Comparison of ENCODE assay signal across 8 mouse cellular contexts in genomic region chr4:133432560-133433171, GRCm38 (mm10). TPM values are rescaled to one million over a fixed set of nuclear protein-coding genes. Genes with fewer than 3 reads are reported as not detected.
DNase-seq lines count a peak whose midpoint lies in the region; ATAC-seq lines count a peak whose summit lies in the region.

No protein-coding gene starts in this region.

- WGBS in neural tube, embryonic 15.5 days, result 17% methylated on average over 17 of the region's 17 CpGs

- no peaks in the 10 kb centered on the region for H3K27me3 ChIP-seq in neural tube, embryonic 15.5 days (replicated peaks)

- peak; percentile 62 for DNase-seq in cerebellum, adult 9-11 months
- no peak for DNase-seq in cerebellum, adult 11 months
- peak; percentile 31 for DNase-seq in MEL-GATA-1-ER (ENCODE audit: extremely low read depth, low read depth)
- peak; percentile 56 to 68 for DNase-seq in layer of hippocampus, postnatal 14 days (ENCODE audit: low spot score in 2 of 2)
- no peak for DNase-seq in B cell, adult 2 months

- peak overlapping the region; percentile 46 for H3K4me2 ChIP-seq in neural tube, embryonic 15.5 days

- H3K27ac ChIP-seq in neural tube, embryonic 15.5 days (replicated peaks), result peak overlapping the region; percentile 56; the same call in 1 of the 2 replicates

- H3K36me3 ChIP-seq in neural tube, embryonic 15.5 days, result no peaks in the 10 kb centered on the region

- H3K9ac ChIP-seq in neural tube, embryonic 15.5 days (replicated peaks), result no peak overlapping the region

- H3K4me3 ChIP-seq in neural tube, embryonic 15.5 days (replicated peaks), result peak overlapping the region; percentile 13; the same call in 1 of the 2 replicates

- no peaks in the 10 kb centered on the region for H3K9me3 ChIP-seq in neural tube, embryonic 15.5 days (replicated peaks)

- ATAC-seq in erythroid progenitor cell, adult 5-6 weeks (replicated peaks; ENCODE audit: low FRiP score, poor library complexity, severe bottlenecking), result 0 out of 2 replicates have a peak, but pooled peaks have one; percentile 39
- peak; percentile 38; the same call in 1 of the 2 replicates for ATAC-seq in neural tube, embryonic 15.5 days (ENCODE audit: low FRiP score)
- no peak for ATAC-seq in monocyte, adult 5-6 weeks (replicated peaks; ENCODE audit: insufficient number of reproducible peaks, low FRiP score, low TSS enrichment, poor library complexity, severe bottlenecking)

- peaks cover 9% of the 10 kb centered on the region for H3K4me1 ChIP-seq in neural tube, embryonic 15.5 days

RNA-seq across cellular contexts. Expression of gene Tent5b, which starts 47.3 kb away (rescaled TPM):
- total RNA-seq in erythroid progenitor cell, adult 5-6 weeks (2015; ENCODE audit: low replicate concordance), result not detected in 2 replicates
- not detected in 2 replicates for total RNA-seq in erythroid progenitor cell, adult 5-6 weeks (2017; ENCODE audit: low replicate concordance)
- total RNA-seq in layer of hippocampus, postnatal 14 days (2021), result under 1 TPM in 1 of 2 experiments, not detected in 1; 0.17 TPM
- 0.26 and 0.57 TPM in 2 replicates for polyA plus RNA-seq in neural tube, embryonic 15.5 days (2015; fragmentation: Nextera tagmentation; extraction: Ambion mirVana)
- total RNA-seq in monocyte, adult 5-6 weeks (2017), result not detected in 3 replicates

Comparison
In these comparisons a context has a peak if more than half of its experiments do, and no peak if none do; other contexts are left out.
1. DNase-seq: peak in cerebellum, adult 9-11 months (single experiment), MEL-GATA-1-ER (single experiment) and layer of hippocampus, postnatal 14 days (2 of 2); none in cerebellum, adult 11 months (single experiment) and B cell, adult 2 months (0 of 2).